Mouse (Mus musculus): ENCODE measurements around the gene Olfr67. TPM values are rescaled to one million over a fixed set of nuclear protein-coding genes. Genes with fewer than 3 reads are reported as not detected.
"Not testable (repeated sequence)": the region's sequence is repeated elsewhere in the genome, so short reads cannot be mapped to it uniquely, and the experiment has no call there.

The Olfr67 gene
- total RNA-seq (2021): not detected

DNA sequence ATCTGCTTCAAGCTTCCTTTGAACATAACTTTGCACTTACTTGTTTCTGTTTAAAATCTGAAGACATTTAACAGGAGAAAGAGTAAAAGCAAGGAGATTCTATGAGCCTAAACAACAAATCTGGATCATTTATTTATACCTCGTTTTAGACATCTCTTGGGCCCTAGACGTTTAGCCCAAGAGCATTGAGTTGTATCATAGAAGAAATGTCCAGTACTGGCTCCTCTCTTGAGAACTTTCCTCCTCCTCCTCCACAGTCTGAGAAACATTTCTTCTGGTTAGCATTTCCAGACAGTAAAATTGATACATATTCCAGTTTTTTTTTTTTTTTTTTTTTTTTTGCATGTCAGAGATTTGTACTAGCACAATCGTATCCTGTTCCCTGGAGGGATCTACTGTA, at the start of gene Olfr67:
Gene Olfr67 (minus strand): TSS at position 101 of the 400 bp plus-strand sequence.
- no peak for DNase-seq

DNA sequence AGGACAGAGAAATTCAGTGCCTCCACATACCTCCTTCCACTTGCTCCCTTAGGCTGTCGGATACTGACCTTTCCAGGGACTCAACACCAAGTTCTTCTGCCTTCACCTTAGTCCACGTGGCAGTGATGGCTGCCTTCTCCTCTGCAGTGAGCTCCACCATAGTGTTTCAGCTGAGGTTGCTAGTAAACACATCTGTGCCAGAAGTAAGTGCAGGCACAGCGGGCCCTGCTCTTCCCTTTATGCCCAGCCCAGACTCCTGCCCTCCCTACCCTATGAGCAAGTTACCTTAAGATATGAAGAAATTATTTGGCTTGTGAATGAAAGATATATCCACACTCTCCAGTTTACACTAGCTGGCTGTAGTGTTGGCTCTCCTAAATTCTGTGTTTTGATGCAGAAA, 48.6 kb upstream of the Olfr67 start, which contains the start of gene Hbb-bh2:
Gene Hbb-bh2 (minus strand): TSS at position 253 of the 400 bp plus-strand sequence.
- no peak for DNase-seq

DNA sequence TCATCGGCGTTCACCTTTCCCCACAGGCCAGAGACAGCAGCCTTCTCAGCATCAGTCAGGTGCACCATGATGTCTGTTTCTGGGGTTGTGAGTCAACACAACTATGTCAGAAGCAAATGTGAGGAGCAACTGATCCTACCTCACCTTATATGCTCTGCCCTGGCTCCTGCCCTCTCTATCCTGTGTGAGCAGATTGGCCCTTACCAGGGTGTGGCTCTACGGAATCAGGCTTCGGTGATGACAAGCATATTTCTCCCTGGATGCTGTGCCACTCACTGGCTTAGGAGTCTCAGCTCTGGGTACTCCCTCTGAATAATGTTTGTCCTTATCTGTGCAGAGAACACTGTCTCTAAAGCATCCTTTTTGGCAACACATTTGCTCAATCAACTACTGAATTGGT, 36.2 kb upstream of the Olfr67 start, which contains the start of gene Hbb-bs:
Gene Hbb-bs (minus strand): TSS at position 289 of the 400 bp plus-strand sequence.
- DNase-seq: no peak

DNA sequence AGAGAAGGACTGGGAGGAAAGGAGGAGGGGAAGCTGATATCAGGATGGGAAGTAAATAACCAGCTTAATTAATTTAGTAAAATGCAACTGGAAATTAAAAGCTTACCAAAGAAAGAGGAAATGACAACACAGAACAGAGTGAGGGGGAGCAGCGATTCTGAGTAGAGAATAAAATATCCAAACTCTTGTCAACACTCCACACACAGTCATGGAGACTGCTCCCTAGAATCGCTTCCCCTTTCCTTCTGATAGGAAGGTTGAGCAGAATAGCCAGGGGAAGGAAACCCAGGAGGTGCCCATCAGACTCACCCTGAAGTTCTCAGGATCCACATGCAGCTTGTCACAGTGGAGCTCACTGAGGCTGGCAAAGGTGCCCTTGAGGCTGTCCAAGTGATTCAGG, 35.5 kb upstream of the Olfr67 start:
- not testable (repeated sequence) for DNase-seq

DNA sequence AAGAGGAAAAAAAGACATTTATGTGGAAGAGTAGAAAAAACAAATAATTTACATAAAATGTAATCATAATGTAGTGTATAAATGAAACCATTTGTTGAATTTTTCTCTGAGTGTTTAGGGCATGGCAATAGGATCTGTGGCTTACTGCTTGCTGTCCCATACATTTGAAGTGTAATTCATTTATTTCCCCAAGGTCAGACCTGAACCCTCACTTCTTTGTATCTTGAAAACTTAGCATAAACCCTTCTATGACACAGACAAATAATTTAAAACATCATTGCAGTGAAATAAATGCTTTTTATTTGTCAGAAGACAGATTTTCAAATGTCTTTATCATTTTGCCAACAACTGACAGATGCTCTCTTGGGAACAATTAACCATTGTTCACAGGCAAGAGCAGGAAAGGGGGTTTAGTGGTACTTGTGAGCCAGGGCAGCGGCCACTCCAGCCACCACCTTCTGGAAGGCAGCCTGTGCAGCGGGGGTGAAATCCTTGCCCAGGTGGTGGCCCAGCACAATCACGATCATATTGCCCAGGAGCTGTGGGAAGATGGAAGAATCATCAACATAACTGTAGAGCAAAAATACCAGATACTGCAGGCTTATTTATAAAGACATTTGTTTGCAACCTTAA, 34.8 kb upstream of the Olfr67 start:
- DNase-seq: peak in 1 of 2 experiments; percentile 4

DNA sequence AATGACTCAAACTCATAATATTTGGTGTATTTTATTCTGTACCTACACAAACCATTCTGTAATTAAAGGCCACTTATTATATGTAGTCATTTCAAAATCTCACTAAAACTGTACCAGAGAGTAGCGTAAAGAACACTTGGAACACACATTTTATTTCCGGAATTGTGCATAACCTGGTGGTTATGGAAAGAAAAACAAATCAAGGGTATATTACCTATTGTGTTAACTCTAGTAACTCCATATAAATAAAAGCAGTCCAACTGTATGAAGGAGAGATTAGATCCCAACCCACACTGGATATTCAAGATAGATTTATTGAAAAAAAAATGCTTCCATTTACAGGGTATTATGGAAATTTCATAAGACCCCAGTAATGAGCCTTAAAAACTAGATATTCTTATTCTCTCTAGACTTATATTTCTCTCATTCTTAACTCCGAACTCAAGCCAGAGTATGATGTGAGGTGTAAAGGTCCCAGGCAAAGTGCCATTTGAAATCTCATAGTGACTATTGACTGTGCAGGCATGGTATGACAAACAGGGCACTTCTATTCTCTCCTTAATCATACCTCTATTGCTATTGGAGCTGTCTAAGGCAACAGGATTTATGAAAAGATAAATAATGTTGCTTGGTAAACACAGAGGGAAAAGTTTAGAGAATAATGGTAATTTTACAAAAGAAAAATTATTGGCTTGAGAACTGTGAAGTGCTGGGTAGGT, 34.1 kb upstream of the Olfr67 start:
- no peak for DNase-seq

DNA sequence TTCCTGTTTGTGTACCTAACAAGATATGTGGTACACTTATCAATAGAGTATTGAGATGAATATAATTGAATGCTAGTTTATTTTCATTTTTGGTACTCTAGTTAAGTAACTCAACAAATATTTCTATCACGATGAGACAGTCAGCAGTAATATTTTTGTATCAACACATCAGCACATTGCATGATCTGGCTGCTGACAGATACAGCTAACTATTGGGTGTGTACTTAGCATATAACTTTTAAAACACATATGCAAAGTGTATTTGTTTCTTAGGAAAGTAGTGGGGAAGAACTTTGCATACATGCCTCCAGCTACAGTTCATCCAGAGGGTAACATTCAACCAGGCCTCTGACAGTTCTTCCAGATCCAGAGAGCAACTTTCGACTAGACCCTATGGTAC, 33.0 kb upstream of the Olfr67 start:
- no peak for DNase-seq

DNA sequence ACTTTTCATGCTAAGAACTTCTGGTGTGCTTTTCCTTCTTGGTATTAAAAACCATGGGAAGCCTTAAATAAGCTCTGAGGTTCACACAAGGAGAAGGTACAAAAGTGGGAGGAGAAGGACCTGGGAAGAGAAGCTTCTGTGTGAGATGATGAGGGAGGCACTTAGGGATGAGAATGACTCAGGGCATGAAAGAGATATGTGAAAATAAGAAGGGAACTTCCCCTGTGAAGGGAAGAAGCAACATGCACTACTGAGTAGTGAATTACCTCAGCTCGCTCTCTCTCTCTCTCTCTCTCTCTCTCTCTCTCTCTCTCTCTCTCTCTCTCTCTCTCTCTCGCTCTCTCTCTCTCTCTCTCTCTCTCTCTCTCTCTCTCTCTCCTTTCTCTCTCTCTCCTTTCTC, 23.5 kb upstream of the Olfr67 start:
- DNase-seq: not testable (repeated sequence)

DNA sequence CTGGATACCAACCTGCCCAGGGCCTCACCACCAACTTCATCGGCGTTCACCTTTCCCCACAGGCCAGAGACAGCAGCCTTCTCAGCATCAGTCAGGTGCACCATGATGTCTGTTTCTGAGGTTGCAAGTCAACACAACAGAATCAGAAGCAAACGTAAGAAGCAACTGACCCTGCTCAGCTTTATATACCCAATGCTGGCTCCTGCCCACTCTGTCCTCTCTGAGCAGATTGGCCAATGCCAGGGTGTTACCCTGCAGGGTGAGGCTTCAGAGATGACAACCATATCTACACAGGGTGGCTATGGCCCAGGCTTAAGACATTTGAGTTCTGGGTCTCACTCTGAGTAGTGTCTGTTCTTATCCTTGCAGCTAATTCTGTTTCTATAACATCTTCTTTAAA, 22.1 kb upstream of the Olfr67 start, which contains the start of gene Hbb-bt:
Gene Hbb-bt (minus strand): TSS at position 231 of the 400 bp plus-strand sequence.
- no peak for DNase-seq

DNA sequence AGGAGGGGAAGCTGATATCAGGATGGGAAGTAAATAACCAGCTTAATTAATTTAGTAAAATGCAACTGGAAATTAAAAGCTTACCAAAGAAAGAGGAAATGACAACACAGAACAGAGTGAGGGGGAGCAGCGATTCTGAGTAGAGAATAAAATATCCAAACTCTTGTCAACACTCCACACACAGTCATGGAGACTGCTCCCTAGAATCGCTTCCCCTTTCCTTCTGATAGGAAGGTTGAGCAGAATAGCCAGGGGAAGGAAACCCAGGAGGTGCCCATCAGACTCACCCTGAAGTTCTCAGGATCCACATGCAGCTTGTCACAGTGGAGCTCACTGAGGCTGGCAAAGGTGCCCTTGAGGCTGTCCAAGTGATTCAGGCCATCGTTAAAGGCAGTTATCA, 21.5 kb upstream of the Olfr67 start:
- not testable (repeated sequence) for DNase-seq

DNA sequence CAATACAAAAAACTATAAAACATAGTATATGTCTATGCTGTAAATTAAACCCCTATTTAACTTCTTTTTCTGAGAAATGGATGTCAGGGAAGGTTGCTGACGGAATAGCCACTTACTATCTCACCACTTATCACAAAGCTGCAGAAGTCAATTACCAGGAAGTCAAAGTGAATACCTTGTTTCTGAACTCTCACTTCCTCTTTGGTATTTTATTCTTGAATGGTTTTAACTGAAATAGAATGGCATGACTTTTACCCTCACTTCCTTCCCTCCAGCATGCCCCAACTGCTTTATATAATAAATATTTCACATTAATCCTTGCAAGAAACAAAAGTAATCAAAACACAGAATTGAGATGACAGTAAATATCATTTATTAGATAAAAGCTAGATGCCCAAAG, 20.6 kb upstream of the Olfr67 start:
- no peak for DNase-seq

DNA sequence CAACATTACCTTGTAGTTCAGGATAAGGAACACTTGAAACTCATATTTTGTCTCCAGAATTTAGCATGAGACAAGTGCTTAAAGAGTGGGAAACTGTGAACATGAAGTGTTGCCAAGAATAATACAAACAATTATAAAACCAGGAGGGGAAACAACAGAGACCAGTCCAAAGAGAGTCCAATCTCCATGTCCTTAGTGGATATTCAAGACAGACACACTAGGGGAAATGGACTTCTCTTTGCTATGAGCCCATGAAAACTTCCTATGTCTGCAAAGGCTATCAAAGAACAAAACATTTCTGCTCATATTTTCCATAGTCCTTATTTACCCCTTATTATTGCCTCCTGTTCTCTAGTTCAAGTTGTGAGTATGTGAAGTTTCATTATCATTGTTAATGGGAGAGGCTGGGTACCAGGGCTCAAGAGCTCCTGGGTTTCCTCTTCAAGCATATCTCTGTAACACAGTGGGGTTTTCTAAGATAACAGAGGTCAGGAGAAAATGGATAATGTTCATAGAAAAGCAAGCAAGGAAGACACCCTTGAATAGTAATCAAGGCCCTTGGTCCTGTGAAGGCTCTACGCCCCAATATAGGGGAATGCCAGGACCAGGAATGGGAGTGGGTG, 19.7 kb upstream of the Olfr67 start:
- no peak for DNase-seq

DNA sequence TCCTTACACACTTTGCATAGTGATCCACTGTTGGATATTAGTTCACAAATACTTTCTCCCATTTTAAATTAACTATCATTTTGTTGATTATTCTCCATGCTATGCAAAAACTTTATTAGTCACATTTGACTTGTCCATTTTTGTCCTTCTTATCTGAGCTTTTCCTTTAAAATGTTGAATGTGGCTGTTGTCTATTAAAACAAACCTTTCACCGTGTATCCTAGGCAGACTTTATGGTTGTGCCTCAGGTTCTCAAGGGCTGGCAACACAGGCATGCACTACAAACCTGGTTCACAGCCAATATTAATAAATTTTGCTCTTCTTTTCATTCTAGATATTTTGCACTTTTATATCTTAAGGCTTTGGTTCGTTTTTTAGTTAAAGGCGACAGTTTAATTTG, 19.1 kb upstream of the Olfr67 start:
- no peak for DNase-seq

DNA sequence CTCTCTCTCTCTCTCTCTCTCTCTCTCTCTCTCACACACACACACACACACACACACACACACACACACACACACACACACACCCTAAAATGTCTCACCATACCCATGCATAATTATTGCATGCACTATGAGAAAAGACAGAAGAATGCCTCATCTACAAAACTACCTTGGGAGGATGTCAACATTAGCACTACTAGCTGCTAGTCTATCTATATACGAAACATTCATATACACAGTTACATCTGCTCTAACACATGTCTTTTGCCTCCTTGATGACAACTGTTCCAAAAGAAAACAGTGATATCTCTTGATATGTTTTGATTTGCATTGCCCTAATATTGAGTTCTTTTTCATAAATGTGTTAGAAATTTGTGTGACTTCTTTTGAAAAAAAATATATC, 18.7 kb upstream of the Olfr67 start:
- no peak for DNase-seq

DNA sequence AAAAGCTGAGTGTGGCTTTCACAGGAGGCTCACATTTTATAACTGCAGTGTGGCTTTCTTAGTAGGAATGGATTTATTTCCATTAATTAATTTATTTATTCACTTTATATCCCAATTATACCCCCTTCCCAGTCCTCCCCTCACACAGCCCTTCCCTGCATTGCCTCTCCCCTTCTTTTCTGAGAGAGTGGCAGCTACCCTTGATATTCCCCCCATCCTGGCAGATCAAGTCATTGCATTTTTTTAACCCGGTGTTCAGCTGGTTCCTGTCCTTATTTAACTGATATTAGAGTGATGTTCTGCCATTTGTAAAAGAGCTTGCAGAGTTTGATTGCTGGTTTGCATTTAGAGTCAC, 18.2 kb upstream of the Olfr67 start:
- no peak for DNase-seq

DNA sequence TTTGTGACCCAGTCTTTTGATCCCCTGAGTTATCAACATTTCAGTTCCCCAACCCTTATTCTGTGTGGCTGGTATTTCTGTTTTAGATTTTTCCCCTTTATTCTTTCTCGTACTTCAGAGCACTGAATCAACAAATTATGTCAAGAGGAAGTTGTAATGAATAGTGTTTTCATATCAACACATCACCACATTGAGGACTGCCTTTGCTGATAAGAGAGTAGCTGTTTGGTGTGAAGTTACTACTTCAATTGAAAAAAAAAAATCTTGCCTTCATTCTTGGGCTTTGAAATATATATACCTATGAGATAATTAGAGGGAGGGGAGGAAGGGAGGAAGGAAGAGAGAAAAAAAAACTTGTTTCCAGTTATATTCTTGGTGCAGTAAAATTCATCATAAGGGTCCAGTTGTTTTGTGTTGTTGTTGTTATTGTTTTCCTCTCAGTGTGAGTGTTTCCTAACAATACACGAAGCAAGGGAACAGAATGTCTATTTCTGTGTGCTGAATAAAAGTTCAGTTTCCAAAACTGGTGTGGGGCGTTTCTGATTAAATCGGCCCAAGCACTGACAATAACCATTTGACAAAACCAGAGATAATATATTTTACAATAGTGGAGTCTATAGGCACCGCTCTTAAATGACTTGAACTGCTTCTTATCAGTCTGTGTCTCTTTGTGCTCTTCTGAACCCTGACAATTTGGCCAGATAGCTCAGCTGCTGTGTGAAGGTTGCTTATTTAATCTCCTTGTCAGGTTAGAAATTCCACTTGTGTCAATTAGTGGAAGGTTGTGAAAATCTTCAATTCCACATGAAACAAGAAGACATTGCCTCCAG, 17.6 kb upstream of the Olfr67 start:
- DNase-seq: no peak

DNA sequence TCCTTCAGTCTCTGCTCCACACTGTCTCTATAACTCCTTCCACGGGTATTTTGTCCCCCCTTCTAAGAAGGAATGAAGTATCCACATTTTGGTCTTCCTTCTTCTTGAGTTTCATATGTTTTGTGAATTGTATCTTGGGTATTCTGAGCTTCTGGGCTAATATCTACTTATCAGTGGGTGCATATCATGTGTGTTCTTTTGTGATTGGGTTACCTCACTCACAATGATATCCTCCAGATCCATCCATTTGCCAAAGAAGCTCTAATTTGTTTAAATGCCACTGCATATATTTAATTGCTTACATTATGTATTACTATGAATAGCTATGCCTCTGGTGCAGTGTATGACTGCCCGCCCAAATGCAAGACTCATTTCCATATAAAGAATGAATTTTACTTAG, 16.5 kb upstream of the Olfr67 start:
- not testable (repeated sequence) for DNase-seq

DNA sequence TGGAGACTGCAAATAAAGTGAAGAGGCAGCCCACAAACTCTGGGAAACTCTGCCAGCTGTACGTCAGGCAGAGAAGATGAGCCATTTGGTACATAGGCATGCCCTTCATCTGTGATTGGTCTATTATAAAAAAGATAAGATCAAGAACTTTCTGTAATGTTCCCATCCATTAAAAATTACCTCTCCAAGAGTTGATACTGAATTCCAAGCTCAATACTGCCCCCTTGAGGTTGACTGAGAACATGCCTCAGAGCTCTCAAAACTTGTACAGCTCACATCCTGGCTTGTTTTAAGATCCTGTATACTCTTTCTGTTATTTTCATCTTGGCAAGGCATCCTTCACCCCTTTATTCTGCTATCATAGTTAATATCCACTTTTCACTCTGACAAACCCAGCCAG, 15.2 kb upstream of the Olfr67 start:
- peak in 1 of 2 experiments; percentile 5 for DNase-seq

DNA sequence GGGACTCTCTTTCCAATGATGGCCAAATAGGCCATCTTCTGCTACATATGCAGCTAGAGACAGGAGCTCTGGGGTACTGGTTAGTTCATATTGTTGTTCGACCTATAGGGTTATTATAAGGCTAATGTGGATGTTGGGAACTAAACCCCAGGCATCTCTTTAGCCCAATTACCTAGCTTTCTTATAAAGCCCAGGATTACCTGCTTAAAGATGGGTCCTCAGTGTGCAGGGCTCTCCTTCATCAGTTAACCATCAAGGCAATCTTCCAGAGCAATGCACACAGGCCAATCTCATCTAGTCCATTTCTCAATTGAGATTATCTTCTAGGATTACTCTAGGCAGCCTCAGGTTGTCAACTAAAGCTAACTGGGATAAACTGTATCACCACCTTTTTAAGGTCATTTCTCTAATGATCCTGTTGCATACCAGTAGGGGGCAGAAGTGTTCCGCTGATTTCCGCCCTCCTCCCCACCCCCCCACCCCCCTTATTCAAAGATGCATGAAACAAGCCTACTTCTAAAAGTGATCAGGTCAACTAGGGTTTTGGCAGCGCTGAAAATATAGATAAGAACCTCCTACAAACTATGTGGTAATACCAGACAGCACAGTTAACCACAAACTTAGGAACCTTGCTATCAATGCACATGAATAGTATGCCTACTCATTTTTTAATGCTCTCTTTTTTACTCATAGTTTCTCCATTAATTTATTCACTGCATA, 1.2 kb upstream of the Olfr67 start:
- DNase-seq: no peak

DNA sequence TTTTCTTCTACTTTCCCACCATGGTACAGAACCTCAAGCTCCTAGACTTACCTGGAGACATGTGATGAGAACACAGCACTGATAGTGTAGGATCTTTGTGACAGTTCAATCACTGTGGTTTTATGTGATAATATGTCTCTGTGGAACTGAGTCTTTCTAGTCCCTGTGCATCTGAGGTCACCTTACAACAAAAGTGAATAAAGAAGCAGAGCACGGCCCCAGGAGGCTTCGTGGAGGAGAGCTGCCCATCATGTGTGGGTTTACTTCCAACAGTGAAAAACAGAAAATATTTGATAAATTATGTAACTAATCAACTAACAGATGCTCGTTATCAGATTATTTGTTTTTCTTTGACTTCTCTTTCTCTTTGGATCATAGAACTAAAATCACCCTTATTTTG, 12.0 kb downstream of the Olfr67 start, which contains the start of gene Olfr68:
Gene Olfr68 (minus strand): TSS at position 101 of the 400 bp plus-strand sequence.
- DNase-seq: no peak

DNA sequence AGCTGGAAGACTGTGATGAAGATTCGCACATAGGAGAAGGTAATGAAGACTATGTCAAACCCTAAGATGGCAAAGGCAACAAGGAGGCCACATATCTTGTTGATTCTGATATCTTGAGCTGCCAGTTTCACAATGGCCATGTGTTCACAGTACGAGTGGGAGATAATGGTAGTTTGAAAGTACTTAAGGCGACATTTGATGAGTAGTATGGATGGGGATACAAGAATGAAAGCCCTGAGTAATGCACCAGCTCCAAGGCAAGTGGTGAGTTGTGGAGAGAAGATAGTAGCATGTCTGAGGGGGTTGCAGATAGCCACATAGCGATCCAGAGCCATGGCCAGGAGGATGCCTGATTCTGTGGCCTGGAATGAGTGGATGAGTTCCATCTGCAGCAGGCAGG, 14.0 kb downstream of the Olfr67 start:
- DNase-seq: not testable (repeated sequence)

DNA sequence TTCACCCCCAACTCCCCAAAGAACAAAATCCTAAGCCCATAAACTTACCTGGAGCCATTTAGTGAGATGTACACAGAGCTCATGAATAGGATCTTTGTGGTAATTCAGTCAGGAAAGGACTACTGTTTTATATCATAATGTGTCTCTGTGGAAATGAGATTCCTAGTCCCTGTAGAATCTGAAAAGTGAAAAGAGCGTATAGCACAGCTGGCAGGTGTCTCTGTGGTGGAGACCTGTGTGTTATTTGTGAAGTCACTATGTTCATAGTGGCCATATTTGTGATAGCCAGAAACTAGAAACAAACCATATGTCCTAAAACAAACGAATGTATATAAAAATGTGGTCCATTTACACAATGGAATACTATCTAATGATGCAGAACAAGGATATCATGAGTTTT, 20.1 kb downstream of the Olfr67 start, which contains the start of gene Olfr69:
Gene Olfr69 (minus strand): TSS at position 101 of the 400 bp plus-strand sequence.
- DNase-seq: no peak

Data from layer of hippocampus, postnatal 36 days (tissue).